Comparison of ENCODE assay signal across 9 mouse cellular contexts in genomic region chr2:71673087-71673920, GRCm38 (mm10).
DNase-seq lines count a peak whose midpoint lies in the region; ATAC-seq lines count a peak whose summit lies in the region.
"Had no signal": no experiment of that assay in that cellular context is flagged by ENCODE, and none has a peak within 500 bp of the region (broad histone marks: within the 10 kb centered on the region; RNA-seq: fewer than 3 reads in every experiment).

No protein-coding gene starts in this region.

- H3K4me3 ChIP-seq in hindbrain, embryonic 15.5 days = no peak overlapping the region
- H3K4me3 ChIP-seq in hindbrain, embryonic 12.5 days = no peak overlapping the region
- H3K4me3 ChIP-seq in heart, embryonic 12.5 days = no peak overlapping the region
- H3K4me3 ChIP-seq: neural tube, embryonic 12.5 days had no signal

- no peak overlapping the region for H3K27ac ChIP-seq in hindbrain, embryonic 15.5 days (replicated peaks)
- no peak overlapping the region for H3K27ac ChIP-seq in hindbrain, embryonic 12.5 days
- H3K27ac ChIP-seq in heart, embryonic 12.5 days (ENCODE audit: poor library complexity, severe bottlenecking) = peak overlapping the region; percentile 72
- H3K27ac ChIP-seq: neural tube, embryonic 12.5 days had no signal

- no peaks in the 10 kb centered on the region for H3K36me3 ChIP-seq in hindbrain, embryonic 15.5 days
- H3K36me3 ChIP-seq in hindbrain, embryonic 12.5 days = no peaks in the 10 kb centered on the region
- H3K36me3 ChIP-seq in heart, embryonic 12.5 days = no peaks in the 10 kb centered on the region
- H3K36me3 ChIP-seq: neural tube, embryonic 12.5 days had no signal

- H3K9me3 ChIP-seq in hindbrain, embryonic 15.5 days = no peaks in the 10 kb centered on the region
- H3K9me3 ChIP-seq in hindbrain, embryonic 12.5 days (replicated peaks) = no peaks in the 10 kb centered on the region
- no peaks in the 10 kb centered on the region; the same call in 1 of the 2 replicates for H3K9me3 ChIP-seq in heart, embryonic 12.5 days (replicated peaks)
- H3K9me3 ChIP-seq: neural tube, embryonic 12.5 days had no signal

- no peaks in the 10 kb centered on the region for H3K27me3 ChIP-seq in hindbrain, embryonic 15.5 days
- H3K27me3 ChIP-seq in hindbrain, embryonic 12.5 days = no peaks in the 10 kb centered on the region
- no peaks in the 10 kb centered on the region for H3K27me3 ChIP-seq in heart, embryonic 12.5 days (replicated peaks)
- H3K27me3 ChIP-seq: neural tube, embryonic 12.5 days had no signal

- DNase-seq in kidney, postnatal 10 days = peak; percentile 88
- peak; percentile 82 for DNase-seq in lung, postnatal 36 days
- no peak for DNase-seq in right cerebral cortex, postnatal 14 days
- DNase-seq in cerebellum, postnatal 25 days = no peak

- WGBS in hindbrain, embryonic 15.5 days = 69% methylated on average over 18 of the region's 18 CpGs
- 60% methylated on average over 18 of the region's 18 CpGs for WGBS in hindbrain, embryonic 12.5 days
- 66% methylated on average over 18 of the region's 18 CpGs for WGBS in heart, embryonic 12.5 days

- H3K4me2 ChIP-seq in hindbrain, embryonic 15.5 days = no peak overlapping the region
- no peak overlapping the region for H3K4me2 ChIP-seq in hindbrain, embryonic 12.5 days (replicated peaks)
- H3K4me2 ChIP-seq in heart, embryonic 12.5 days = no peak overlapping the region
- H3K4me2 ChIP-seq: neural tube, embryonic 12.5 days had no signal

- H3K4me1 ChIP-seq in hindbrain, embryonic 15.5 days (replicated peaks) = no peaks in the 10 kb centered on the region; the same call in 1 of the 2 replicates
- peaks cover 3% of the 10 kb centered on the region for H3K4me1 ChIP-seq in hindbrain, embryonic 12.5 days
- peaks cover 36% of the 10 kb centered on the region for H3K4me1 ChIP-seq in heart, embryonic 12.5 days (replicated peaks)
- H3K4me1 ChIP-seq: neural tube, embryonic 12.5 days had no signal

- no peak overlapping the region for H3K9ac ChIP-seq in hindbrain, embryonic 15.5 days
- H3K9ac ChIP-seq in hindbrain, embryonic 12.5 days = no peak overlapping the region
- no peak overlapping the region for H3K9ac ChIP-seq in heart, embryonic 12.5 days
- H3K9ac ChIP-seq: neural tube, embryonic 12.5 days had no signal

- peak; percentile 65; the same call in 1 of the 2 replicates for ATAC-seq in hindbrain, embryonic 15.5 days (ENCODE audit: low FRiP score, low read depth)
- no peak for ATAC-seq in hindbrain, embryonic 12.5 days (ENCODE audit: low FRiP score)
- ATAC-seq in heart, embryonic 12.5 days (ENCODE audit: insufficient number of reproducible peaks, low FRiP score) = peak; percentile 84
- ATAC-seq in activated CD4-positive, CD25-positive, alpha-beta regulatory T cell, adult 4 months = no peak

Comparison
In these comparisons a context has a peak if more than half of its experiments do, and no peak if none do; other contexts are left out.
1. ATAC-seq: peak in hindbrain, embryonic 15.5 days (single experiment) and heart, embryonic 12.5 days (single experiment); none in hindbrain, embryonic 12.5 days (single experiment) and activated CD4-positive, CD25-positive, alpha-beta regulatory T cell, adult 4 months (single experiment).
2. DNase-seq: peak in kidney, postnatal 10 days (single experiment) and lung, postnatal 36 days (single experiment); none in right cerebral cortex, postnatal 14 days (single experiment) and cerebellum, postnatal 25 days (0 of 2).